Mouse (Mus musculus): Measurements from ENCODE around the gene Phactr2. TPM values are rescaled to one million over a fixed set of nuclear protein-coding genes. Genes with fewer than 3 reads are reported as not detected.

Phactr2 gene
- polyA plus RNA-seq, 1 experiment from 2014 or later: 21.3 TPM

- 80% methylated on average over 2 of the region's 2 CpGs for WGBS
- H3K4me1 ChIP-seq: no peaks in the 10 kb centered on the region
Measured at GRCm38 (mm10) chr10:13364286-13364580, 110.0 kb downstream of the Phactr2 start.

GRCm38 (mm10) chr10:13363499-13364285, 110.5 kb downstream of the Phactr2 start:
- WGBS: 89% methylated on average over 11 of the region's 11 CpGs
- H3K27ac ChIP-seq: no peak overlapping the region
- no peaks in the 10 kb centered on the region for H3K4me1 ChIP-seq
- no peak overlapping the region for H3K4me3 ChIP-seq
- H3K9me3 ChIP-seq (replicated peaks): no peaks in the 10 kb centered on the region
- DNase-seq (ENCODE audit: low spot score): no peak
- H3K27me3 ChIP-seq (ENCODE audit: low read depth, poor library complexity, severe bottlenecking): no peaks in the 10 kb centered on the region
- H3K36me3 ChIP-seq: no peaks in the 10 kb centered on the region

More at GRCm38 (mm10) chr10:13364286-13364580, 110.0 kb downstream of the Phactr2 start:
- DNase-seq (ENCODE audit: low spot score): no peak
- H3K27me3 ChIP-seq (ENCODE audit: low read depth, poor library complexity, severe bottlenecking): no peaks in the 10 kb centered on the region
- H3K4me3 ChIP-seq: no peak overlapping the region
- no peak overlapping the region for H3K27ac ChIP-seq
- no peaks in the 10 kb centered on the region for H3K36me3 ChIP-seq
- H3K9me3 ChIP-seq (replicated peaks): no peaks in the 10 kb centered on the region

GRCm38 (mm10) chr10:13360913-13361312, 113.3 kb downstream of the Phactr2 start:
- Histone ChIP-seq H3K9me3 (replicated peaks) (no peaks in the 10 kb centered on the region), H3K4me3 (no peak overlapping the region), H3K27me3 (ENCODE audit: low read depth, poor library complexity, severe bottlenecking) (no peaks in the 10 kb centered on the region), H3K27ac (no peak overlapping the region), H3K36me3 (no peaks in the 10 kb centered on the region), H3K4me1 (no peaks in the 10 kb centered on the region)
- no peak for DNase-seq (ENCODE audit: low spot score)

GRCm38 (mm10) chr10:13359846-13360245, 114.4 kb downstream of the Phactr2 start:
- Histone ChIP-seq H3K27ac (no peak overlapping the region), H3K9me3 (replicated peaks) (no peaks in the 10 kb centered on the region), H3K27me3 (ENCODE audit: low read depth, poor library complexity, severe bottlenecking) (no peaks in the 10 kb centered on the region), H3K4me3 (no peak overlapping the region), H3K4me1 (no peaks in the 10 kb centered on the region), H3K36me3 (no peaks in the 10 kb centered on the region)
- DNase-seq (ENCODE audit: low spot score): no peak
- whole genome bisulfite sequencing: 93% methylated on average over 5 of the region's 5 CpGs

- Histone ChIP-seq H3K27ac (no peak overlapping the region), H3K4me3 (no peak overlapping the region), H3K4me1 (no peaks in the 10 kb centered on the region), H3K27me3 (ENCODE audit: low read depth, poor library complexity, severe bottlenecking) (no peaks in the 10 kb centered on the region), H3K9me3 (replicated peaks) (no peaks in the 10 kb centered on the region), H3K36me3 (no peaks in the 10 kb centered on the region)
- DNase-seq (ENCODE audit: low spot score): no peak
- WGBS: 82% methylated on average over 3 of the region's 3 CpGs
Measured at GRCm38 (mm10) chr10:13358679-13359078, 115.5 kb downstream of the Phactr2 start.

GRCm38 (mm10) chr10:13346609-13347290, 127.5 kb downstream of the Phactr2 start:
- no peak overlapping the region for H3K4me3 ChIP-seq
- 61% methylated on average over 5 of the region's 5 CpGs for WGBS
- H3K27me3 ChIP-seq (ENCODE audit: low read depth, poor library complexity, severe bottlenecking): no peaks in the 10 kb centered on the region
- no peaks in the 10 kb centered on the region for H3K4me1 ChIP-seq
- H3K9me3 ChIP-seq (replicated peaks): no peaks in the 10 kb centered on the region
- H3K27ac ChIP-seq: no peak overlapping the region
- H3K36me3 ChIP-seq: no peaks in the 10 kb centered on the region
- no peak for DNase-seq (ENCODE audit: low spot score)

- H3K27ac ChIP-seq: no peak overlapping the region
- DNase-seq (ENCODE audit: low spot score): no peak
- H3K9me3 ChIP-seq (replicated peaks): no peaks in the 10 kb centered on the region
- no peak overlapping the region for H3K4me3 ChIP-seq
- WGBS: 90% methylated on average over 3 of the region's 3 CpGs
- H3K27me3 ChIP-seq (ENCODE audit: low read depth, poor library complexity, severe bottlenecking): no peaks in the 10 kb centered on the region
- no peaks in the 10 kb centered on the region for H3K36me3 ChIP-seq
- peaks cover 2% of the 10 kb centered on the region; the same call in 1 of the 2 replicates for H3K4me1 ChIP-seq
Measured at GRCm38 (mm10) chr10:13340583-13340982, 133.6 kb downstream of the Phactr2 start.

- H3K27me3 ChIP-seq (ENCODE audit: low read depth, poor library complexity, severe bottlenecking): no peaks in the 10 kb centered on the region
- DNase-seq (ENCODE audit: low spot score): no peak
- 61% methylated on average over 4 of the region's 4 CpGs for WGBS
- peaks cover 2% of the 10 kb centered on the region; the same call in 1 of the 2 replicates for H3K4me1 ChIP-seq
- H3K36me3 ChIP-seq: no peaks in the 10 kb centered on the region
- H3K9me3 ChIP-seq (replicated peaks): no peaks in the 10 kb centered on the region
- no peak overlapping the region for H3K4me3 ChIP-seq
- no peak overlapping the region for H3K27ac ChIP-seq
Measured at GRCm38 (mm10) chr10:13336964-13337363, 137.2 kb downstream of the Phactr2 start.

- no peaks in the 10 kb centered on the region for H3K9me3 ChIP-seq (replicated peaks)
- H3K36me3 ChIP-seq: no peaks in the 10 kb centered on the region
- H3K27ac ChIP-seq: no peak overlapping the region
- 77% methylated on average over 6 of the region's 6 CpGs for WGBS
- no peaks in the 10 kb centered on the region for H3K27me3 ChIP-seq (ENCODE audit: low read depth, poor library complexity, severe bottlenecking)
- peaks cover 2% of the 10 kb centered on the region; the same call in 1 of the 2 replicates for H3K4me1 ChIP-seq
- H3K4me3 ChIP-seq: no peak overlapping the region
- DNase-seq (ENCODE audit: low spot score): no peak
Measured at GRCm38 (mm10) chr10:13335814-13336213, 138.4 kb downstream of the Phactr2 start.

- Histone ChIP-seq H3K27me3 (ENCODE audit: low read depth, poor library complexity, severe bottlenecking) (no peaks in the 10 kb centered on the region), H3K4me1 (peaks cover 2% of the 10 kb centered on the region; the same call in 1 of the 2 replicates), H3K9me3 (replicated peaks) (no peaks in the 10 kb centered on the region), H3K27ac (no peak overlapping the region), H3K4me3 (no peak overlapping the region), H3K36me3 (no peaks in the 10 kb centered on the region)
- 79% methylated on average over 6 of the region's 6 CpGs for WGBS
- DNase-seq (ENCODE audit: low spot score): no peak
Measured at GRCm38 (mm10) chr10:13335347-13335746, 138.9 kb downstream of the Phactr2 start.

- DNase-seq (ENCODE audit: low spot score): no peak
- H3K9me3 ChIP-seq (replicated peaks): no peaks in the 10 kb centered on the region
- H3K27ac ChIP-seq: no peak overlapping the region
- H3K4me1 ChIP-seq: peaks cover 4% of the 10 kb centered on the region; the same call in 1 of the 2 replicates
- no peak overlapping the region for H3K4me3 ChIP-seq
- H3K27me3 ChIP-seq (ENCODE audit: low read depth, poor library complexity, severe bottlenecking): no peaks in the 10 kb centered on the region
- H3K36me3 ChIP-seq: no peaks in the 10 kb centered on the region
- 94% methylated on average over 2 of the region's 2 CpGs for WGBS
Measured at GRCm38 (mm10) chr10:13333781-13334180, 140.4 kb downstream of the Phactr2 start.

- 64% methylated on average over 2 of the region's 2 CpGs for WGBS
- no peak for DNase-seq (ENCODE audit: low spot score)
- no peaks in the 10 kb centered on the region for H3K36me3 ChIP-seq
Measured at GRCm38 (mm10) chr10:13332985-13333384, 141.2 kb downstream of the Phactr2 start.

GRCm38 (mm10) chr10:13331405-13332032, 142.7 kb downstream of the Phactr2 start:
- Histone ChIP-seq H3K4me1 (peaks cover 6% of the 10 kb centered on the region; the same call in 1 of the 2 replicates), H3K4me3 (no peak overlapping the region), H3K27ac (no peak overlapping the region), H3K9me3 (replicated peaks) (no peaks in the 10 kb centered on the region), H3K27me3 (ENCODE audit: low read depth, poor library complexity, severe bottlenecking) (no peaks in the 10 kb centered on the region), H3K36me3 (no peaks in the 10 kb centered on the region)
- 74% methylated on average over 4 of the region's 4 CpGs for WGBS
- DNase-seq (ENCODE audit: low spot score): no peak

More at GRCm38 (mm10) chr10:13332985-13333384, 141.2 kb downstream of the Phactr2 start:
- Histone ChIP-seq H3K4me1 (peaks cover 6% of the 10 kb centered on the region; the same call in 1 of the 2 replicates), H3K9me3 (replicated peaks) (no peaks in the 10 kb centered on the region), H3K4me3 (no peak overlapping the region), H3K27me3 (ENCODE audit: low read depth, poor library complexity, severe bottlenecking) (no peaks in the 10 kb centered on the region), H3K27ac (no peak overlapping the region)

Measured in limb, embryonic 10.5 days (tissue).